Mouse (Mus musculus) heart, adult 2 months (tissue): Measurements from ENCODE around the gene Gm10961.

Source experiments
- CTCF ChIP-seq: fragments of 200-600 bp; IDR thresholded peaks from 2 replicates; pipeline ENCODE4 v1.8.1; 2022; ENCODE audit warnings: antibody characterized with exemption, mild to moderate bottlenecking, moderate library complexity
- EP300 ChIP-seq: fragments of 200-500 bp; IDR thresholded peaks from 2 replicates; pipeline ENCODE4 v1.6.1; 2011; ENCODE audit warnings: low read depth, low read length, control low read depth; ENCODE audit not compliant: insufficient read depth
- POLR2A ChIP-seq: fragments of 200-500 bp; IDR thresholded peaks from 2 replicates; pipeline ENCODE4 v1.6.1; 2011; ENCODE audit warnings: mild to moderate bottlenecking, low read depth, low read length, control low read depth; ENCODE audit not compliant: insufficient read depth

GRCm38 (mm10) chr3:107582875-107583767 lies 48.0 kb upstream of the Gm10961 start:
- TF ChIP-seq CTCF (no peak), POLR2A (no peak), EP300 (no peak)
